Mouse (Mus musculus): ENCODE measurements around the gene Vmn2r12.
"Not testable (repeated sequence)": the region's sequence is repeated elsewhere in the genome, so short reads cannot be mapped to it uniquely, and the experiment has no call there.

- not testable (repeated sequence) for TF ChIP-seq POLR2AphosphoS2 (IDR thresholded peaks at IDR 0.05; ENCODE audit: low read length); CTCF (IDR thresholded peaks at IDR 0.05 in 2 of 3, conservative IDR thresholded peaks at IDR 0.05 in 1 of 3; ENCODE audit: control insufficient read depth in 1 of 3, insufficient read depth in 1 of 3, low read depth in 2 of 3, low read length in 3 of 3, poor library complexity in 1 of 3, severe bottlenecking in 1 of 3); POLR2A (IDR thresholded peaks at IDR 0.05; ENCODE audit: control insufficient read depth in 1 of 2, insufficient read depth in 1 of 2, low read depth in 1 of 2, low read length in 2 of 2, poor library complexity in 1 of 2); ZC3H11A (IDR thresholded peaks at IDR 0.05; ENCODE audit: low read depth, low read length); MAFK (IDR thresholded peaks at IDR 0.05; ENCODE audit: borderline replicate concordance, low read depth, low read length); GATA1 (IDR thresholded peaks at IDR 0.05; ENCODE audit: low read depth, low read length)
Measured at GRCm38 (mm10) chr5:109096482-109096881, 1.3 kb downstream of the Vmn2r12 start.
